Mouse (Mus musculus): Measurements from ENCODE around the gene Ap3m1. TPM values are rescaled to one million over a fixed set of nuclear protein-coding genes. Genes with fewer than 3 reads are reported as not detected.
A peak's percentile ranks its signal among the peaks of the same experiment; 100 is the strongest.

Ap3m1 gene
- polyA plus RNA-seq, 1 experiment from 2014 or later, result 46.8 TPM

DNA sequence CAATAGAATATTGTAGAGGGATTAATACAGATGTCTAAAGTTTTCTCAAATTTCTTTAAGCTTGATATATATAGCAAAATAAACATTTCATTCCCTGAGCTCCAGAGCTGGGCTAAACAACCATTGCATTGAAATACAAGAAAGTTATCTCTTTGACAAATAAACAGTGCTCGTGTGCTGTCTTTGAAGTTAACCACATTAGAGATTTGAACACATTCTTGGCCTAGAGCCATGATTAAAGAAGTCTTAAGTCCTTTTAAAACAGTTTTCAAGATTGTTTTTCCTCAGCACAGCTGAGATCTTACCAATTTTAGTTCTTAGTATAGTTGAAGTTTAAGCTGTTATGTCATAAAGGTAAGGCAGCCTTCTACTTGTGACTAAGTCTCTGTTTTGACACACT lies 12.0 kb upstream of the Ap3m1 start:
- Histone ChIP-seq H3K9me3 (ENCODE audit: control insufficient read depth, low read length) (no peaks in the 10 kb centered on the region), H3K4me2 (replicated peaks; ENCODE audit: low read depth) (no peak overlapping the region), H3K27me3 (ENCODE audit: control insufficient read depth, insufficient read depth, low read length) (no peaks in the 10 kb centered on the region), H3K4me1 (replicated peaks; ENCODE audit: control insufficient read depth, insufficient read depth) (peaks cover 2% of the 10 kb centered on the region; the same call in 1 of the 2 replicates), H3K9ac (ENCODE audit: low read length) (no peak overlapping the region), H3K4me3 (ENCODE audit: low read depth, low read length) (no peak overlapping the region), H3K27ac (replicated peaks) (no peak overlapping the region), H3K36me3 (ENCODE audit: control insufficient read depth, insufficient read depth, low read length) (no peaks in the 10 kb centered on the region)
- TF ChIP-seq EP300 (optimal IDR thresholded peaks at IDR 0.05) (no peak), CTCF (IDR thresholded peaks at IDR 0.05; ENCODE audit: low read depth) (no peak)
- DNase-seq (ENCODE audit: low spot score), result no peak
- 12% methylated on average over 1 of the region's 1 CpGs for WGBS
- ATAC-seq (ENCODE audit: low FRiP score, low TSS enrichment), result no peak

DNA sequence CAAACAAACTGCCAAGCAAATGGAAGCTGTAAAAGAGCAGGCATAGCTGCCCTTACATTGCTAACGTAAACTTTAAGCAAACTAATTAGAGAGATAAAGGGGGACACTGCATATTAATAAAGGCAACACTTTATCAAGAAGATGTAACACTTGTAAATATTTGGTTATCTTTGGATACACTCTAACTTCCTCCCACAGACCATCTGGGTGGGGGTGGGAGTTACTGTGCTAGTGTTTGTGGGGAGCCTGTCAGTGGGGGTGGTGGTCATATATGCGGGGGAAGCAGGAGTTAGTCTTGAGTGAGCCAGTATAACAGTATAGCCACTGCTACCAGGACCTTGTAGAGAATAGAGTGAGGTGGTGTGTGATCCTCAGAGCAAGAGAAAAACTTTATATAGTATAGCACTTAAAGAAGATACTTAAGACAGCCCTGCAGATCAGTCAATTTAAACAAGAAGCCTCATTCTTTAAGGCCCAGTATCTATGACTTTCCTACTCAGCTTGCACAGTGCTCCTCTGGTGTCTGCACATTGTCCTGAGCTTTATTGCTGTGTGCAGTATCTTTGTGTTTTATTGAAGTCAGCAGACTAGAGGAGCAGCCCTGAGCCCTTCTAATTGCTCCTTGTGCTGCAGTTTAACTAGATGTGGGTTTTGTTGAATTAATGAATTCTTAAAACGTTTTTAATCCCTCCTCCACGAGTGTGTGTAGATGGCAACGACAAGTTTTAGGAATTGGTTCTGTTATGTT lies 10.6 kb upstream of the Ap3m1 start:
- no peaks in the 10 kb centered on the region for H3K36me3 ChIP-seq (ENCODE audit: control insufficient read depth, insufficient read depth, low read length)
- ATAC-seq (ENCODE audit: low FRiP score, low TSS enrichment) (no peak), DNase-seq (ENCODE audit: low spot score) (no peak)
- H3K4me3 ChIP-seq (ENCODE audit: low read depth, low read length), result no peak overlapping the region
- TF ChIP-seq EP300 (optimal IDR thresholded peaks at IDR 0.05) (no peak), CTCF (IDR thresholded peaks at IDR 0.05; ENCODE audit: low read depth) (no peak)
- no peak overlapping the region for H3K9ac ChIP-seq (ENCODE audit: low read length)
- no peak overlapping the region for H3K4me2 ChIP-seq (replicated peaks; ENCODE audit: low read depth)
- 59% methylated on average over 5 of the region's 5 CpGs for WGBS
- peaks cover 2% of the 10 kb centered on the region; the same call in 1 of the 2 replicates for H3K4me1 ChIP-seq (replicated peaks; ENCODE audit: control insufficient read depth, insufficient read depth)
- no peaks in the 10 kb centered on the region for H3K9me3 ChIP-seq (ENCODE audit: control insufficient read depth, low read length)
- no peaks in the 10 kb centered on the region for H3K27me3 ChIP-seq (ENCODE audit: control insufficient read depth, insufficient read depth, low read length)
- no peak overlapping the region for H3K27ac ChIP-seq (replicated peaks)

DNA sequence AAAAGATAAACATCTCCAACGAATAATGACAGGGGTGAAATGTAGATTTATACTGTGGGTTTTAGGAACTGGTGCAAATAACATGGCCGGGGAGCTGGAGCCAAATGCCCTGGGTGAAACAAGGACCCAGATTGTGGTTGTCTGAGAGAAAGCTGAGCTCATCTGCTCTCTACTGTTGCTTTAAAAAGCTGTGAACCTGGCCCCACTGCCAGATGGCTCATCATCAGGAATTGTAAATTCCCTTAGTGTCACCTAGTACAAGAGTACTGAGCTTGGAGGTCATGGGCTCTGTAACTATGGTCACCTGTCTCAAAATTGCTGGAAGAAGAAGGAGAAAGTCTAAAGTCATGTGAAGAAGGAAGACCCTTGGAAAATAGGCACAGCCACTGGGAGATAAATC lies 6.7 kb upstream of the Ap3m1 start:
- H3K9me3 ChIP-seq (ENCODE audit: control insufficient read depth, low read length), result no peaks in the 10 kb centered on the region
- 73% methylated on average over 2 of the region's 2 CpGs for WGBS
- no peak overlapping the region for H3K27ac ChIP-seq (replicated peaks)
- ATAC-seq (ENCODE audit: low FRiP score, low TSS enrichment) (no peak), DNase-seq (ENCODE audit: low spot score) (no peak)
- no peak overlapping the region for H3K4me2 ChIP-seq (replicated peaks; ENCODE audit: low read depth)
- no peaks in the 10 kb centered on the region for H3K27me3 ChIP-seq (ENCODE audit: control insufficient read depth, insufficient read depth, low read length)
- H3K4me1 ChIP-seq (replicated peaks; ENCODE audit: control insufficient read depth, insufficient read depth), result no peaks in the 10 kb centered on the region
- no peak for TF ChIP-seq CTCF (IDR thresholded peaks at IDR 0.05; ENCODE audit: low read depth)
- no peak for TF ChIP-seq EP300 (optimal IDR thresholded peaks at IDR 0.05)
- no peak overlapping the region for H3K9ac ChIP-seq (ENCODE audit: low read length)
- no peaks in the 10 kb centered on the region for H3K36me3 ChIP-seq (ENCODE audit: control insufficient read depth, insufficient read depth, low read length)
- H3K4me3 ChIP-seq (ENCODE audit: low read depth, low read length), result no peak overlapping the region

DNA sequence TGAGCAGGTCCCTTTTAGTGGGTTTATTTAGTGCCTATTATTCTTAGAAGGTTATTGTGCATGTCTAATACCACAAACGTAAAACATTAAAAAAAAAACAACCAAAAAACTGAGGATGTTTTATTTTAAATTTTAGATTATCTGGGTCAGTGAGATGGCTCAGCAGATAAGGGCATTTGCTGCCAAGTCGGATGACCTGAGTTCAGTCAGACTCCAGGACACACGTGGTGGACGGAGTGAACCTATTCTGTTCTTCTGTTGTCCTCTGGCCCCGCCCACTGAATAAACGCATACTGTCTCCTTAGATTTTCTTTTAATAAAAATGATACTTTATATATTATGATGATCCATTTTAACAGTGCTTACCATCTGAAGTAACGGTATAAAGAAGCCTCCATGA lies 1.3 kb upstream of the Ap3m1 start:
- Histone ChIP-seq H3K36me3 (ENCODE audit: control insufficient read depth, insufficient read depth, low read length) (no peaks in the 10 kb centered on the region), H3K9ac (ENCODE audit: low read length) (no peak overlapping the region), H3K4me1 (replicated peaks; ENCODE audit: control insufficient read depth, insufficient read depth) (no peaks in the 10 kb centered on the region), H3K4me3 (ENCODE audit: low read depth, low read length) (no peak overlapping the region; the same call in 1 of the 2 replicates), H3K27ac (replicated peaks) (no peak overlapping the region), H3K27me3 (ENCODE audit: control insufficient read depth, insufficient read depth, low read length) (no peaks in the 10 kb centered on the region), H3K9me3 (ENCODE audit: control insufficient read depth, low read length) (no peaks in the 10 kb centered on the region), H3K4me2 (replicated peaks; ENCODE audit: low read depth) (no peak overlapping the region)
- TF ChIP-seq EP300 (optimal IDR thresholded peaks at IDR 0.05) (no peak), CTCF (IDR thresholded peaks at IDR 0.05; ENCODE audit: low read depth) (no peak)
- WGBS, result 52% methylated on average over 7 of the region's 7 CpGs
- DNase-seq (ENCODE audit: low spot score) (no peak), ATAC-seq (ENCODE audit: low FRiP score, low TSS enrichment) (no peak)

DNA sequence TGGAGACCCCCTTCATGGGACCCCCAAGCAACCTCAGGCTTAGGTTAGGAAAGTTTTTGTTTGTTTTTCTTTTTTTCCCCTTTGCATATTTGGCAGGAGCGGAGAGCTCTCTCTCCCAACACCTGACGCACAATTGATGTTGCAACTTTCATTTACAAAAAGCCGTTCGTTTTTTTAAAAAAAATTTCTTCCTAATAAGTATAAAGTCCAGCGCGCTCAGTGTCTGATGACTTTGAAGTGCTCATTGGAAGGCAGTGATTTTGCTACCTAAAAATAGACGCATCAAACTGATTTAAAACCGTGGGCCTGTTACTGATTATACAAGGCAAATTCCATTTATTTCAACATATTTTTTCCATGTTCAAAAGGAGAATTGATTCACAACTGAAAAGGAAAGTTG lies 843 bp upstream of the Ap3m1 start:
- DNase-seq (ENCODE audit: low spot score) (no peak), ATAC-seq (ENCODE audit: low FRiP score, low TSS enrichment) (no peak)
- 4% methylated on average over 8 of the region's 8 CpGs for WGBS
- H3K9me3 ChIP-seq (ENCODE audit: control insufficient read depth, low read length), result no peaks in the 10 kb centered on the region
- H3K36me3 ChIP-seq (ENCODE audit: control insufficient read depth, insufficient read depth, low read length), result no peaks in the 10 kb centered on the region
- H3K4me3 ChIP-seq (ENCODE audit: low read depth, low read length), result peak overlapping the region; percentile 82
- no peaks in the 10 kb centered on the region for H3K27me3 ChIP-seq (ENCODE audit: control insufficient read depth, insufficient read depth, low read length)
- no peaks in the 10 kb centered on the region for H3K4me1 ChIP-seq (replicated peaks; ENCODE audit: control insufficient read depth, insufficient read depth)
- H3K27ac ChIP-seq (replicated peaks), result no peak overlapping the region
- no peak for TF ChIP-seq EP300 (optimal IDR thresholded peaks at IDR 0.05)
- TF ChIP-seq CTCF (IDR thresholded peaks at IDR 0.05; ENCODE audit: low read depth), result no peak
- peak overlapping the region; percentile 72 for H3K9ac ChIP-seq (ENCODE audit: low read length)
- peak overlapping the region; percentile 95 for H3K4me2 ChIP-seq (replicated peaks; ENCODE audit: low read depth)

GRCm38 (mm10) chr14:21052781-21053130 lies 448 bp upstream of the Ap3m1 start:
- Histone ChIP-seq H3K27ac (replicated peaks) (peak overlapping the region; percentile 93), H3K4me1 (replicated peaks; ENCODE audit: control insufficient read depth, insufficient read depth) (no peaks in the 10 kb centered on the region), H3K27me3 (ENCODE audit: control insufficient read depth, insufficient read depth, low read length) (no peaks in the 10 kb centered on the region), H3K36me3 (ENCODE audit: control insufficient read depth, insufficient read depth, low read length) (no peaks in the 10 kb centered on the region), H3K4me2 (replicated peaks; ENCODE audit: low read depth) (peak overlapping the region; percentile 95), H3K9ac (ENCODE audit: low read length) (peak overlapping the region; percentile 72), H3K4me3 (ENCODE audit: low read depth, low read length) (peak overlapping the region; percentile 82), H3K9me3 (ENCODE audit: control insufficient read depth, low read length) (no peaks in the 10 kb centered on the region)
- peak; percentile 80 for ATAC-seq (ENCODE audit: low FRiP score, low TSS enrichment)
- DNase-seq (ENCODE audit: low spot score), result peak; percentile 80
- 1% methylated on average over 25 of the region's 25 CpGs for WGBS
- no peak for TF ChIP-seq EP300 (optimal IDR thresholded peaks at IDR 0.05)
- TF ChIP-seq CTCF (IDR thresholded peaks at IDR 0.05; ENCODE audit: low read depth), result peak; percentile 48

All from stomach, postnatal 0 days (tissue).